Comparison of ENCODE assay signal across 25 mouse cellular contexts in the genomic region with DNA sequence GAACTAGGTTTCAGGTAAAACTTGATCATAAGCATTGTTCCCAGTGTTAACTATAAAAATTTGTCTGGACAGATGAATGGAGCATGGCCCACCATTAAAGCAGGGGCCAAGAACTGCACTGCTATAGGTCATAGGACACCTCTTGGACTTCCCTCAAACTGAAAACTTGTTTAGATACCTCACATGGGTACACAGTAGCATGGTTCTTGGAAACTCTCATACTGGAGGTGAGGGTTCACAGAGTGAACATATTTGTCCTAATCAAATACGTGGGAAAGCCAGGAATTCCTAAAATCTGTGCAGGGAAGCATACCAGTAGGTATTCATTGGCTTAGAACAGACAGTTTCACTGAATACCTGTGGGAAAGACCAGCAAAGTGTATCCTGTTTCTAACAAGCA.
"Had no signal": no experiment of that assay in that cellular context is flagged by ENCODE, and none has a peak within 500 bp of the region (broad histone marks: within the 10 kb centered on the region; RNA-seq: fewer than 3 reads in every experiment).

No protein-coding gene starts in this region.

- ATAC-seq: hindbrain, embryonic 16.5 days; inflammation-experienced regulatory T-cells, adult 6 months; intestine, embryonic 15.5 days; intestine, postnatal 0 days had no signal

- H3K4me1 ChIP-seq: hindbrain, embryonic 10.5 days; hindbrain, embryonic 12.5 days; intestine, embryonic 15.5 days; limb, embryonic 10.5 days; limb, embryonic 12.5 days; liver, embryonic 13.5 days had no signal

- H3K36me3 ChIP-seq: heart, embryonic 13.5 days; heart, embryonic 15.5 days; hindbrain, embryonic 10.5 days; hindbrain, embryonic 12.5 days; intestine, embryonic 15.5 days; limb, embryonic 10.5 days; limb, embryonic 12.5 days; liver, embryonic 13.5 days had no signal

- H3K4me2 ChIP-seq: heart, embryonic 11.5 days; heart, embryonic 13.5 days; heart, embryonic 15.5 days; hindbrain, embryonic 12.5 days; hindbrain, embryonic 14.5 days; intestine, embryonic 15.5 days; limb, embryonic 12.5 days; liver, embryonic 13.5 days had no signal

- H3K9ac ChIP-seq: heart, embryonic 13.5 days; heart, embryonic 15.5 days; hindbrain, embryonic 12.5 days; hindbrain, embryonic 14.5 days; intestine, embryonic 15.5 days; limb, embryonic 12.5 days; liver, embryonic 13.5 days had no signal

- H3K27ac ChIP-seq: gastrocnemius, adult 2 months; heart, adult 2 months; heart, embryonic 13.5 days; heart, embryonic 15.5 days; hindbrain, embryonic 10.5 days; hindbrain, embryonic 12.5 days; hindbrain, embryonic 14.5 days; intestine, embryonic 15.5 days; layer of hippocampus, adult 2 months; left cerebral cortex, adult 2 months; limb, embryonic 10.5 days; limb, embryonic 12.5 days; liver, embryonic 13.5 days had no signal

- H3K4me3 ChIP-seq: gastrocnemius, adult 2 months; heart, adult 2 months; heart, embryonic 13.5 days; heart, embryonic 15.5 days; hindbrain, embryonic 10.5 days; hindbrain, embryonic 12.5 days; intestine, embryonic 15.5 days; layer of hippocampus, adult 2 months; left cerebral cortex, adult 2 months; limb, embryonic 10.5 days; limb, embryonic 12.5 days; liver, embryonic 13.5 days had no signal

- H3K27me3 ChIP-seq: heart, embryonic 13.5 days; heart, embryonic 15.5 days; hindbrain, embryonic 12.5 days; intestine, embryonic 15.5 days; limb, embryonic 12.5 days; liver, embryonic 13.5 days had no signal

- DNase-seq: gastrocnemius, adult 2 months; gastrocnemius, postnatal 10 days; gastrocnemius, postnatal 25 days; heart, adult 2 months; heart, postnatal 4 days; kidney, adult 18-20 months; kidney, adult 8-10 months; kidney, postnatal 10 days; kidney, postnatal 25 days; kidney, postnatal 4 days; liver, embryonic 13.5 days had no signal

- H3K9me3 ChIP-seq: heart, embryonic 13.5 days; heart, embryonic 15.5 days; hindbrain, embryonic 10.5 days; hindbrain, embryonic 12.5 days; intestine, embryonic 15.5 days; limb, embryonic 10.5 days; limb, embryonic 12.5 days; liver, embryonic 13.5 days had no signal
